Mouse (Mus musculus) urinary bladder, adult 2 months (tissue): ENCODE data around the gene Ism2. TPM values are rescaled to one million over a fixed set of nuclear protein-coding genes. Genes with fewer than 3 reads are reported as not detected.
"Not testable (repeated sequence)": the region's sequence is repeated elsewhere in the genome, so short reads cannot be mapped to it uniquely, and the experiment has no call there.

ENCODE experiments used
- DNase-seq: peaks from one replicate; pipeline ENCODE4 v3.0.0; 2022; ENCODE audit warnings: low spot score
- polyA plus RNA-seq: library from polyadenylated mRNA; depleted of rRNA; stranded (reverse); fragments of >200 nt; gene quantifications from 2 replicates; pipeline ENCODE4 v1.2.3, GENCODE M21; 2012; rRNA removed

The Ism2 gene
- polyA plus RNA-seq = 0.26 and 0.44 TPM in 2 replicates

GRCm38 (mm10) chr12:87299657-87300440 is at the start of gene Ism2:
Ism2 (minus strand) TSS chr12:87299705.
- no peak for DNase-seq

DNA sequence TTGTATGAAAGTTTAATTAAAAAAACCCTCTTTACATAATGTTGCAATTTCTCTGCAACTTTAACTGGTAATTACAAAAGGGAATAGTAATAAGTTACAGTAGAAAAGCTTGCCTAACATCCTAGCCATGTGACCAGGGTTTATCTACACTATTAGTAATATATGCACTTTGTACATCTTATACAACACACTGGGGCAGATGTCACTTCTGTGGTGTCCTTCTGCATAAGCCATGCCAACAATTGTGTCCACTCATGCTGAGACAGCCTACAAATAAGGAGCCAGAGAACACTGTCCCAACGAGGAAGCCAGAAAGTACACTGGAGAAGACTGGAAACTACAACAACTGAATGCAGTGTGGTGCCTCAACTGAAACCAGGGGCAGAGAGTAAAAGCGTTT is 48.5 kb upstream of the Ism2 start:
- DNase-seq = no peak

GRCm38 (mm10) chr12:87347511-87347910 is 48.0 kb upstream of the Ism2 start:
- no peak for DNase-seq

DNA sequence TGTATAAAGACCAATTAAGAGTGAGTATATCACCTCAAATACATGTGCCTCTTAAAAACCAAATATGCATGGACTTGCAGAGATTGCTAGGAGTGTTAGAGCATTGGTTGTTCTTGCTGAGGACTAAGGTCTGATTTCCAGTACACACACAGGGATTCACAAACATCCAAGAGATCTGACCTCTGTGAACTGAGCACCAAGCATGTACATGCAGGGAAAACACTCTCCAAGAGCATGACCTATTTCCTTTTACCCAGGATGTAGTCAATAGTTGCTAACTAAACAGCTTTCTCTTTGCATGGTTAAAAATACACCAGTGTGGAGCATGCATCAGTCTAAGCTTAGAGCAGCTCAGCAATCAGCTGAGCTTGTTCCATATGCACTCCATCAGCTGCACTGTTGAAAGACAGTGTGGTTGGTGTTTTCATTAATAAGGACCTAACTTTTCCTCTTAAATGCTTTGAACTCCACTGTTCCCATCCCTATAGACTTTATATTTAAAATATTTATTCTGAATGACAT is 43.6 kb upstream of the Ism2 start:
- DNase-seq = no peak

DNA sequence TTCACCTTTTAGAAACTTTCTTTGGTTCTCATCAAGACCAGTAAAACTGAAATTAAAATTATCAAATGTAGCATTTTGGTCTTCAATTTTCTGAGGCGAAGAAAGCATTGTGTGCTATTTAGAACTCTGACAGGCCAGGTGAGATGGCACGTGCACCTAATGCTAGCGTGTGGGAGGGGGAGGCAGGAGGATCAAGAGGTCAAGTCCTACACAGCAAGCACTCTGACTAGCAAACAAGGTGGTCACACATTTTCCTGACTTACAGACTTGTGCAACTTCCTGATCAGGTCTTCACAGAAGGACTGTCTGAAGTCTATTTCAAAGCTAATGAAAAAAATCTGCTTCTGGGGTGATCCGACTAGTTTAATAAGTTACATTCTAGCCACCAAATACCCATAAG is 38.6 kb upstream of the Ism2 start:
- DNase-seq = no peak

GRCm38 (mm10) chr12:87334886-87335285 is 35.4 kb upstream of the Ism2 start:
- DNase-seq = no peak

DNA sequence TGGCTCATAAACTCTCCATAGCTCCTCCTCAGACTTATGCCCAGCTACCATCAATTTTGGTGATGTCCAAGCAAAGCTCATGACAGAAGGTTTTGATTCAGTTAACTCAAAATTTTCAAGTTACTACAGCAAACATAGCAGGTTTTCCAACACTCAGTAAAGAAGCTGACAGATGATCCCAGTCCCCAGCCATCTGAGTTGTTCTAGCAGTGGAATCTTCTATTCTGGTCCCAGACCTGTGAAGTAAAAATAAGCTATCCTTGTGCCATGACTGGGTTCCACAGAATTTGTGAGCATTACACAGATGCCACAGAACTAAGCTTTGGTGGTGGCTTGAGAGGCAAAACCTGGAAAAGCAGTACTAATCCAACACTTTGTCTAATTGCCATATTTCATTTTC is 34.3 kb upstream of the Ism2 start:
- no peak for DNase-seq

GRCm38 (mm10) chr12:87332511-87332910 is 33.0 kb upstream of the Ism2 start:
- DNase-seq = no peak

GRCm38 (mm10) chr12:87331908-87332307 is 32.4 kb upstream of the Ism2 start:
- DNase-seq = no peak

DNA sequence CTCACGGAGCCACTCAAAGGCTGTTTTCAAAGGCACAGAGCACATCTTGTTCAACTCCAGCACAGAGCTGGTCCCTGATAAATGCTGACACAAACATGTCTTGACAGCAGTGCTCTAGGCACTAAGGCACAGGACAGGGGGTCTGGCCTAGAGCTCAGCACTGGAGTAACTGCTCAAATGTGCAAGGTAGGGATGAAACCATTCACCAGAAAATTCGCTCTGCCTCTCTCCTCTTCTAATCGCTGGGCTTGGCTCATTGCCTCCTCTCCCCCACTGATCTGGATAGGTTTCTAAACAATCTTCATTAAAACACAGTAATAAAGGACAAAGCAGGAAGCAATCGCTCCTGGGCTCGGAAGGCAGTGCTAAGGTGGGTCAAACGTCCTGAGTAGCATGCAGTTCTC is 31.6 kb upstream of the Ism2 start:
- no peak for DNase-seq

GRCm38 (mm10) chr12:87330213-87330612 is 30.7 kb upstream of the Ism2 start:
- no peak for DNase-seq

GRCm38 (mm10) chr12:87328025-87328424 is 28.5 kb upstream of the Ism2 start:
- DNase-seq = no peak

DNA sequence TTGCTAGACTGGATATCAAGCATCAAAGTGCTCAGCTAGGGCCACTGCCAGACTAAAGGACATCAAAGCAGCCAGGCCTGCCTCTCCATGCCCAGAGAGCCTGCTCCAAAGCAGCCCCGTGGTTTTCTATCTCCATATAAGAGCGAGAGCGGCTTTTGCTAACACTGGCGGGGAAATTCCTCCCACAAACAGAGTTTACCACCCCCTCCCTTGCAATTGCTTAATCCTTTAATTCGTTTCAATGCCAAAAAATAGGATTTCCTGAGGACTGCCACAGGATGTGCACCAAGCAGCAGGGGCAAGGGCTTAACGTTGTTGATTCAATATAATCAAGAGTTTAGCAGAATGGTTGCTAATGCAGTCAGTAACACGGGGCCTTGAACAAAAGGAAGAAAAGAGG is 28.1 kb upstream of the Ism2 start:
- no peak for DNase-seq

- DNase-seq = no peak
Observed at GRCm38 (mm10) chr12:87325452-87325851, 25.9 kb upstream of the Ism2 start.

GRCm38 (mm10) chr12:87319229-87319628 is 19.7 kb upstream of the Ism2 start:
- no peak for DNase-seq

DNA sequence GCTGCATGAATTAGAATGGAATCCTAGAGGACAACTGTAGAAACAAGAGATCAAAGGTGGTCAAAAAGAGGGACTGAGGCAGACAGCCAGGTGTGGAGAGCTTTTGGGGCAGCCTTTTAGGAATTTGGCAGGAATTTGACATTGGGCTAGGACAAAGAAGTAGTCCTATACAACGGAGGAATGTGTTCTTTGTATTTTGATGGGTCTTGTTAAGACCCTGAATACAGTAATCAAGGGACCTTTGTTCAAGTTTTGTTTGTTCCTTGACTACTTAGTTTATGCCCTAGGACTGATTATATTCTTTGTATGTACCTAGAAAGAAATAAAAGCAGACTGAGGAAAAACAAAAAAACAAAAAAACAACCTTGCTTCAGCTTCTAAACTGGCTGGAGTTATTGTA is 18.4 kb upstream of the Ism2 start:
- no peak for DNase-seq

DNA sequence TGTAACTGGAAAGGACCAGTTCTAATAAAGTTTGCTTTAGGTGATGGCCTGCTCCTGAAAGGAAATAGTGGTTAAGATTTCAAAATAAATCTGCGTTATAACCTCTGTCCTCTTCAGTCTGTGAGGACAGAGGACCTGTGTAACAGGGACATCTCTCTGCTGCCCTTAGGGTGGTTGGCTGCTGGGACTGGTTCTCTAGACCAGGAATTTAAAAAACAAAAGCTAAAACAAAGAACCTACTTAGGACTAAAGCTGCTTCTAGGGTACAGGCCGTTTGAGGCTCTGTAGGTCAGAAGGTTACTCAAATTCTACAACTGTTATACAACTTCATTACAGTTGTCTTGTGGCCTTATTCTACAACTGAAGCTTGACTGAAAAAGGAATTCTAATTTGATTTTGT is 13.6 kb upstream of the Ism2 start:
- no peak for DNase-seq

DNA sequence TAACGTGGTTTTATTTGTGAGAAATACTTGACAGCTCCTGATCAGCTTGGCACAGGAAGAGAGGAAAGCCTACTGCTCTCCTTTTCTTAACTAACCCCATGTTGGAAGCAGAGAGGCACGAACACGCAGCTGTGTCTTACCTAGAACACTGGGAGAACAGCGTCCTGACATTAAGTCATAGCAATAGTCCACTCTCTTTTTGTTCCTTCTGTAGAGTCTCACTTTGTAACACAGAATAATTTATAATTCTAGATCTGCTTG is 7.0 kb upstream of the Ism2 start:
- DNase-seq = not testable (repeated sequence)

DNA sequence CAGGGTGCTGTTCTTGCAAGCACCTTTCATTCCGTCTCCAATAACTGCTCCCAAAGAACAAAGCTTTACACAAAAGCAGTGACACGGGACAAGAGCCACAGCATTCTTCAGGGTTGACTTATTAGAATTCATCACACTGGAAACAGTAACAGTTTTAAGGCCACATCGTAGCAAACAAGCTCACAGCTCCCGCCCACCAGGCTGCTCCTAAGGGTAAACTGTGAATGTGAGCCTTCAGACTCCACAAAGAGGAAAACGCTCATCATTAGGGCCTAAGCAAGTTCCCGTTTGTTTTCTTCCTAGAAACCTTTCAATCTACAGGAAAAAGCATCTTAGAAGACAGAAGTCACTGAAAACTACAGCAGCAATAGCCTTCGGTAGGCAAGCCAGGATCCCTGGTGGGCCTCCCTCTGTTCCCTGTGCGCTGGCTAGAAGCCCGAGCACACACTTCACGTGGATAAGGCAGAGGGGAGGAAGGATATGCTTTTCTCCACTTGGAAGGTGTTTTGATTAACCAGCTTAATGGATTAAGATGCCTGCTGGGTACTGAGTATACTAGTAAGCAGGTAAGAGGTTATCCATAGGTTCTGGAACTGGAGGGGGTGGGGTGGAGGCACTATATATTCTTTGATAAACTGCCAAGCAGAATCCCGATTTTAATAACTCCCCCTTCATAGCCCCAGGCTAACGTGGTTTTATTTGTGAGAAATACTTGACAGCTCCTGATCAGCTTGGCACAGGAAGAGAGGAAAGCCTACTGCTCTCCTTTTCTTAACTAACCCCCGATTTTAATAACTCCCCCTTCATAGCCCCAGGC is 6.5 kb upstream of the Ism2 start:
- DNase-seq = no peak

DNA sequence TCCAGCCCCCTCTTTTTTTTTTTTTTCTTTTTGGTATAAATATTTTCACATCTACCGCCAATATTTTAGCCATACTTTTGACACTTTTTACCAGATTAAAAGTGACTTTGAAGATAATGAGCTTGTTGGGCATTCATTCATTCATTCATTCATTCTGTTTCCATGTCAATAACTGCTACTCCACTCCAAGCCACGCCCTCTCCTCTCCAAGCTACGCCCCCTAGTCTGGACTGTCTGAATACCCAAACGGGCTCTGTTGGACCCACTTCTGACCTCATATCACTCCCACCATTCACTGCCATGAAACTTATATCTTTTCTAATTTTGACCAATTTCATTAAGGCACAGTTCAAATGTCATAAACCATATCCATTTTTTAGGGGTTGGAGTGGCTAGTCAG is 1.7 kb upstream of the Ism2 start:
- DNase-seq = no peak

GRCm38 (mm10) chr12:87300441-87300690 is 861 bp upstream of the Ism2 start:
- DNase-seq = no peak

GRCm38 (mm10) chr12:87299037-87299656 is 358 bp downstream of the Ism2 start:
- no peak for DNase-seq

GRCm38 (mm10) chr12:87293934-87294333 is 5.6 kb downstream of the Ism2 start:
- DNase-seq = no peak
